Mouse (Mus musculus): Measurements from ENCODE around the gene Ppp1r13l. TPM values are rescaled to one million over a fixed set of nuclear protein-coding genes. Genes with fewer than 3 reads are reported as not detected.

Gene Ppp1r13l
- polyA plus RNA-seq, 1 experiment from 2014 or later, result 12.0 TPM

MicroRNA genes within 50 kb of the gene (microRNA counts, 519-probe panel; counts per million panel counts)
- microRNA mmu-miR-343, result not detected

Small RNA genes lying within 50 kb of the gene (microRNA-seq; reads per million reads assigned to microRNA genes)
- not detected for gene Mir343

Other genes with a start within 250 kb of the Ppp1r13l start
- 1.7 and 2.1 TPM in 2 replicates for gene Gm4969, start 241.4 kb upstream of the Ppp1r13l start, polyA plus RNA-seq (2016; fragmentation: Nextera tagmentation; extraction: Ambion mirVana)
- 12.2 and 13.1 TPM in 2 replicates for gene Fbxo46, start 239.9 kb upstream of the Ppp1r13l start, polyA plus RNA-seq (2016; fragmentation: Nextera tagmentation; extraction: Ambion mirVana)
- gene Qpctl, start 210.5 kb upstream of the Ppp1r13l start, polyA plus RNA-seq (2016; fragmentation: Nextera tagmentation; extraction: Ambion mirVana), result 10.8 and 12.1 TPM in 2 replicates
- 132 and 142 TPM in 2 replicates for gene Snrpd2, start 210.0 kb upstream of the Ppp1r13l start, polyA plus RNA-seq (2016; fragmentation: Nextera tagmentation; extraction: Ambion mirVana)
- gene Gipr, start 193.6 kb upstream of the Ppp1r13l start, polyA plus RNA-seq (2016; fragmentation: Nextera tagmentation; extraction: Ambion mirVana), result 9.7 and 12.8 TPM in 2 replicates
- gene Eml2, start 183.3 kb upstream of the Ppp1r13l start, polyA plus RNA-seq (2016; fragmentation: Nextera tagmentation; extraction: Ambion mirVana), result 12.2 and 14.2 TPM in 2 replicates
- 1.0 and 1.8 TPM in 2 replicates for gene Gpr4, start 147.2 kb upstream of the Ppp1r13l start, polyA plus RNA-seq (2016; fragmentation: Nextera tagmentation; extraction: Ambion mirVana)
- 46.8 and 47.9 TPM in 2 replicates for gene Opa3, start 131.4 kb upstream of the Ppp1r13l start, polyA plus RNA-seq (2016; fragmentation: Nextera tagmentation; extraction: Ambion mirVana)
- 99.0 and 112 TPM in 2 replicates for gene Vasp, start 87.9 kb upstream of the Ppp1r13l start, polyA plus RNA-seq (2016; fragmentation: Nextera tagmentation; extraction: Ambion mirVana)
- 0.13 TPM in 1 of 2 replicates, not detected in the other for gene Ppm1n, start 79.7 kb upstream of the Ppp1r13l start, polyA plus RNA-seq (2016; fragmentation: Nextera tagmentation; extraction: Ambion mirVana)
- gene Rtn2, start 77.1 kb upstream of the Ppp1r13l start, polyA plus RNA-seq (2016; fragmentation: Nextera tagmentation; extraction: Ambion mirVana), result 22.4 and 26.0 TPM in 2 replicates
- gene Fosb, start 49.7 kb upstream of the Ppp1r13l start, polyA plus RNA-seq (2016; fragmentation: Nextera tagmentation; extraction: Ambion mirVana), result 0.24 and 0.27 TPM in 2 replicates
- gene Ercc1, start 15.0 kb upstream of the Ppp1r13l start, polyA plus RNA-seq (2016; fragmentation: Nextera tagmentation; extraction: Ambion mirVana), result 74.0 and 84.2 TPM in 2 replicates
- gene Cd3eap, start 266 bp upstream of the Ppp1r13l start, polyA plus RNA-seq (2016; fragmentation: Nextera tagmentation; extraction: Ambion mirVana), result 23.2 and 27.8 TPM in 2 replicates
- 19.2 and 19.3 TPM in 2 replicates for gene Ercc2, start 22.3 kb downstream of the Ppp1r13l start, polyA plus RNA-seq (2016; fragmentation: Nextera tagmentation; extraction: Ambion mirVana)
- 4.4 and 5.8 TPM in 2 replicates for gene Klc3, start 44.4 kb downstream of the Ppp1r13l start, polyA plus RNA-seq (2016; fragmentation: Nextera tagmentation; extraction: Ambion mirVana)
- gene Ckm, start 45.0 kb downstream of the Ppp1r13l start, polyA plus RNA-seq (2016; fragmentation: Nextera tagmentation; extraction: Ambion mirVana), result 3.6 and 9.8 TPM in 2 replicates
- 7.0 and 8.9 TPM in 2 replicates for gene Mark4, start 99.1 kb downstream of the Ppp1r13l start, polyA plus RNA-seq (2016; fragmentation: Nextera tagmentation; extraction: Ambion mirVana)
- 1.8 and 2.5 TPM in 2 replicates for gene Exoc3l2, start 103.6 kb downstream of the Ppp1r13l start, polyA plus RNA-seq (2016; fragmentation: Nextera tagmentation; extraction: Ambion mirVana)
- gene Bloc1s3, start 148.6 kb downstream of the Ppp1r13l start, polyA plus RNA-seq (2016; fragmentation: Nextera tagmentation; extraction: Ambion mirVana), result 1.5 and 2.0 TPM in 2 replicates
- 95.3 and 107 TPM in 2 replicates for gene Trappc6a, start 148.6 kb downstream of the Ppp1r13l start, polyA plus RNA-seq (2016; fragmentation: Nextera tagmentation; extraction: Ambion mirVana)
- gene Nkpd1, start 158.1 kb downstream of the Ppp1r13l start, polyA plus RNA-seq (2016; fragmentation: Nextera tagmentation; extraction: Ambion mirVana), result 0.09 and 0.14 TPM in 2 replicates
- 17.9 and 30.0 TPM in 2 replicates for gene Ppp1r37, start 203.3 kb downstream of the Ppp1r13l start, polyA plus RNA-seq (2016; fragmentation: Nextera tagmentation; extraction: Ambion mirVana)
- 0.41 and 0.69 TPM in 2 replicates for gene Zfp296, start 217.5 kb downstream of the Ppp1r13l start, polyA plus RNA-seq (2016; fragmentation: Nextera tagmentation; extraction: Ambion mirVana)
- gene Gemin7, start 217.8 kb downstream of the Ppp1r13l start, polyA plus RNA-seq (2016; fragmentation: Nextera tagmentation; extraction: Ambion mirVana), result 149 and 182 TPM in 2 replicates
- 38.7 and 47.6 TPM in 2 replicates for gene Clasrp, start 244.7 kb downstream of the Ppp1r13l start, polyA plus RNA-seq (2016; fragmentation: Nextera tagmentation; extraction: Ambion mirVana)

All from heart, embryonic 10.5 days (tissue).